Mouse (Mus musculus): ENCODE results near the gene Zmynd10. TPM values are rescaled to one million over a fixed set of nuclear protein-coding genes. Genes with fewer than 3 reads are reported as not detected.

Gene Zmynd10
- 5.0 TPM for polyA plus RNA-seq (2017; shearing (Covaris generic))

GRCm38 (mm10) chr9:107547026-107547425 is at the start of gene Zmynd10:
Gene Zmynd10 (plus strand): TSS chr9:107547298.

DNA sequence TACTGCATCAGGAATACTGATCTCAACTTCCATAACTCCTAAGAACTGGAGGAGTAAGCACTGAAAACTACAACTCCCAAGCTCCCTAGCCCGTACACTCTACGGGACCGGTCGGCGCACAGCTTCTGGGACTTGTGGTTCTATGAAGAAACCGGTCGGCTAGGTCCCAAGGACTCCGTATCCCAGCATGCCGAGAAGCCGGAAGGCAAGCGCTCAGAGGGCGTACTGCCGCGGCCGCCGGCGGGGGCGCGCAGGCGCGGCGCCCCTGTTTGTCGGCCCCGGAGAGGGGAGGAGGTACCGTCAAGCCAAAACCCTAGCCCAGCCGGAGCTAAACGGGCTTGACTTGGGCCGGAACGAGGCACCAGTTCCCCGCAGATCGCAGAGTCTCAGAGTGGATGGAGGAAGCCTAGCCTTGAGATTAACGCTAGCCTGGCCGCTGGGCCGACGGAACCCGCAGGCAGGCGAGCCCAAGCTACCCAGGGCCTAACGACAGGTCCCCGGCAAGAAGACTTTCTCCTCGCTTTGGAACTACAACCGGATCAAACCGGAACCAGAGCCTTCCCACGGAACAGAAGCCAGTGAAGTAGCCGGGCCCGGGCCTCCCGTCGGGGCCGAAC is 13.2 kb upstream of the Zmynd10 start, which contains the start of gene Tmem115:
TSS of gene Tmem115 (plus strand) at position 155 of the 617 bp plus-strand sequence.

DNA sequence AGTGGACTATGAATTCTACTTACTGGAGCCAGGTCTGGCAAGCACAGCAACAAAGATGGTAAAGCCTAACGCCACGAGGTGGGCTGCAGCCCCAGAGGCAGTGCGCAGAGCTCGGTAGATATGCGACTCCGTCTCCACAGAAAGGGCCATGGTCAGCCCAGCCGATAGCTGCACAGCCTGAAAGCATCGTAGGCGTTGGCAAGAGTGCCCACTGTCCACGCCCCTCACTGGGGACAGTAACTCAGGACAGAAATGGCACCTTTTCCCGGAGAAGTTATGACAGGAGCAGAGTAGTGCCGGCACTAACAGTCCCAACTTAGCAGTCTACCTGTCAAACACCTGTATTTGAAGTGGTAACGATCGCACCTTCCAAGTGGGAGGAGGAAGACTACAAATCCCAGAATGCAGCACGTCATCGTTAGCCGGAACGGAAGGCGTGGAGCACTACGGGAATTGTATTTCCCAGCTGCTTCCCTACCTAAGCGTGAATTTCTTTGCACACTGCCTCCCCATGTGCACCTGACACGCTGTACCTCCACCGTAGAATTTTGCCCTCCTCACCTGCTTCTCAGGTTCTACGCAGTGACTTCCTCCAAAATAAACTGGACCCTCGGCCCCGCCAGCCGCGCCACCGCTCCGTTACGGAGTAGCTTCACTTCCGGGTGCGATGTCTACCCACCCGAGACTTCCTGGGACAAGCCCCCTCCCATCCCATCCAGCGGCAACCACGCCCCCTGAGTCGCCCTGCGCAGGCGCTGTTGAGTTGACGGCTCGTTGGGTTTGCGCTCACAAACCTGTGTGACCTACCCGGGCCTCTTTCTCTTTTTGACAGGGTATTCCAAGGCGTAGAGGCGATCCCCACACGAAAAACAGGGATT is 5.4 kb upstream of the Zmynd10 start, which contains the start of the genes Cyb561d2 and Nprl2:
TSS of gene Cyb561d2 (minus strand) at position 720 of the 878 bp plus-strand sequence.
TSS of gene Nprl2 (plus strand) at position 753 of the 878 bp plus-strand sequence.

DNA sequence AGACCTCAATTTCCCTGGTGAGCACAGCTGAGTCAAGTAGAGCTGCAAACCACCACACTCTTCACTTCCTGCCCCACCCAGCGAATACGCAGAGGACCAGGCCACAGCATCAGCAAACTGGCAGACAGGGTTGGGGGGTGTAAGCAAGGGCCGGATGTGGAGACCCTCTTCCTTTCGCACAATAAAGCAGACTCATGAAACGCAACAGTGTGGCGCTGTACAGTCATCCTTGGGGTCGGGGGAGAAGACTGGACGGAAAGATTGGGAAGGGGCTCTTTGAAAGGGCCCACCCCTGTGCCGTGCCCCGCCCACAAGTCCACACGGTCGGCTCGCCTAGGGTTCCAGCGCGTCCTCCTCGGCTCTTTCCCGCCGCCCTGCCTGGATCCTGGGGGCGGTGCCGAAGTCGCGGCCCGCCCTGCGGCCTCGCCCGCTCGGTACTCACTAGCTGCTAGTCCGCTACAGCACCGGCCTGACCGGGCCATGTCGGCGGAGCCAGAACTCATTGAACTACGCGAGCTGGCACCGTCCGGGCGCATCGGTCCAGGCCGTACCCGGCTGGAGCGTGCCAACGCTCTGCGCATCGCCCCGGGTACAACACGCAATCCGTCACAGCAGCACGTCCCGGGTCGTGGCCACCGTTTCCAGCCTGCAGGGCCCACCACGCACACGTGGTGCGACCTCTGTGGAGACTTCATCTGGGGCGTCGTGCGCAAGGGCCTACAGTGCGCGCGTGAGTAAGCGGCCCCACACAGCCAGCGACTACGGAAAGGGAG is 4.2 kb downstream of the Zmynd10 start, which contains the start of gene Rassf1:
TSS of gene Rassf1 (plus strand) at position 439 of the 773 bp plus-strand sequence.

GRCm38 (mm10) chr9:107563029-107563581 is 16.0 kb downstream of the Zmynd10 start, which contains the start of gene Tusc2:
Gene Tusc2 (plus strand): TSS chr9:107563255.

GRCm38 (mm10) chr9:107567702-107568319 is 20.7 kb downstream of the Zmynd10 start, which contains the start of gene Hyal2:
Gene Hyal2 (plus strand): TSS chr9:107567945.

DNA sequence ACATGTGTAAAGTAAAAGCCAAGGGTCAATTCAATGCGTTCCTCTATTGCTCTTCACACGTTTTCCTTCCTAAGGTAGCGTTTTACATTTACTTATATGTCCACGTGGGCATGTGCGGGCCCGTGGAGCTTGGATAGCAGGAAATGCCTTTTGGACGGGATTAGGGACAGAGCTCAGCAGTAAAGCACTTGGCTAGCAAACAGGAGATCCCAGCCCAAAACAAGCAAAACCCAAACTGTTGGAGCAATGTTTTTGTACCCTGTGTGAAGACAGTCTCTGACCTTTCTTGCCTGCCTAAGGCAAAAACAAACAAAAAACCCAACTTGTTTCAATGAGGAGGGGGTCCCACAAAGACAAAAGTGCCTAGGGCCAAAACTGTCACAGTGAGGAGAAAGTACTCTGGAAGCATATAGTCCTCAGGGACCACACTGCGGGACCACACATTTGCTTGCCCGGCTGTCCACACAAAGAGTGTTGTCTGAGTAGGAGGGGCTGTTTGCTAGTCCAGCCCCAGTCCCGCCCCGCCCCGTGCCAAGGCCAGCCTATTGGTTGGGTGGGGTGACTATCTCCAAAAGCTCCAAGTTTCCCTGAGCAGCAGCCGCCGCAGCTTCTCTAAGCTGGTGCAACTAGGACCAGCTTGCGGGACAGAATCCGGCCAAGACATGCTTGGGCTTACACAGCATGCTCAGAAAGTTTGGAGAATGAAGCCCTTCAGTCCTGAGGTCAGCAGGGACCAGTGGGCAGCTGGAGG is 29.4 kb downstream of the Zmynd10 start, which contains the start of gene Hyal1:
TSS of gene Hyal1 (plus strand) at position 571 of the 751 bp plus-strand sequence.

DNA sequence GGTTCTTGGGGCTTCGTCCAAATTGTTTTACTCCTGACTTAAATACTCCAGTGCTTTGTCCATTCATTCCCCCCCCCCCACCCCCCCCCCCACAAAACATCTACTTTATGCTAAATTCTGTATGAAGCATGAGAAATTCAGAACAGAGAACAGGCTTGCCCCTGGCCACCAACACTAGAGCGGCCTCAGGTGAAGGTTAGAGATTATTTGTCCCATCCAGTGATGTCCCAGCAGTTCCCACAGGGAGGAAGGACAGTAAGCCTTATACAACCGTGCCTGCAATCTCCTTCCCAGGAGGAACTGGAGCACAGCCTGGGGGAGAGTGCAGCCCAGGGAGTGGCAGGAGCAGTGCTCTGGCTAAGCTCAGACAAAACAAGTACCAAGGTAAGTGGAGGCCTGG is 31.5 kb downstream of the Zmynd10 start, which contains the start of gene Naa80:
TSS of gene Naa80 (plus strand) at position 301 of the 400 bp plus-strand sequence.

GRCm38 (mm10) chr9:107580501-107581317 is 33.6 kb downstream of the Zmynd10 start, which contains the start of gene Hyal3:
Gene Hyal3 (plus strand): TSS chr9:107580818.

GRCm38 (mm10) chr9:107586974-107587832 is 40.1 kb downstream of the Zmynd10 start, which contains the start of gene Ifrd2:
Gene Ifrd2 (plus strand): TSS chr9:107587642.

Other genes with a start within 250 kb of the Zmynd10 start
- 29.1 TPM for gene Hemk1, start 208.9 kb upstream of the Zmynd10 start, polyA plus RNA-seq (2017; shearing (Covaris generic))
- 2.8 TPM for gene 6430571L13Rik, start 206.7 kb upstream of the Zmynd10 start, polyA plus RNA-seq (2017; shearing (Covaris generic))
- gene Cacna2d2, start 147.7 kb upstream of the Zmynd10 start, polyA plus RNA-seq (2017; shearing (Covaris generic)) = 0.56 TPM
- 45.2 TPM for gene Tmem115, start 13.4 kb upstream of the Zmynd10 start, polyA plus RNA-seq (2017; shearing (Covaris generic))
- gene Cyb561d2, start 5.1 kb upstream of the Zmynd10 start, polyA plus RNA-seq (2017; shearing (Covaris generic)) = 63.1 TPM
- 57.9 TPM for gene Nprl2, start 5.1 kb upstream of the Zmynd10 start, polyA plus RNA-seq (2017; shearing (Covaris generic))
- gene Rassf1, start 4.3 kb downstream of the Zmynd10 start, polyA plus RNA-seq (2017; shearing (Covaris generic)) = 86.1 TPM
- gene Tusc2, start 16.0 kb downstream of the Zmynd10 start, polyA plus RNA-seq (2017; shearing (Covaris generic)) = 56.9 TPM
- gene Hyal2, start 20.6 kb downstream of the Zmynd10 start, polyA plus RNA-seq (2017; shearing (Covaris generic)) = 12.2 TPM
- gene Hyal1, start 29.6 kb downstream of the Zmynd10 start, polyA plus RNA-seq (2017; shearing (Covaris generic)) = 5.1 TPM
- 19.3 TPM for gene Naa80, start 31.6 kb downstream of the Zmynd10 start, polyA plus RNA-seq (2017; shearing (Covaris generic))
- gene Hyal3, start 33.5 kb downstream of the Zmynd10 start, polyA plus RNA-seq (2017; shearing (Covaris generic)) = 0.67 TPM
- gene Ifrd2, start 40.3 kb downstream of the Zmynd10 start, polyA plus RNA-seq (2017; shearing (Covaris generic)) = 25.6 TPM
- gene Sema3b, start 61.9 kb downstream of the Zmynd10 start, polyA plus RNA-seq (2017; shearing (Covaris generic)) = not detected
- 844 TPM for gene Gnai2, start 88.1 kb downstream of the Zmynd10 start, polyA plus RNA-seq (2017; shearing (Covaris generic))
- not detected for gene Slc38a3, start 122.2 kb downstream of the Zmynd10 start, polyA plus RNA-seq (2017; shearing (Covaris generic))
- gene Gnat1, start 132.4 kb downstream of the Zmynd10 start, polyA plus RNA-seq (2017; shearing (Covaris generic)) = 0.67 TPM
- gene Sema3f, start 163.2 kb downstream of the Zmynd10 start, polyA plus RNA-seq (2017; shearing (Covaris generic)) = not detected
- 311 TPM for gene Rbm5, start 223.7 kb downstream of the Zmynd10 start, polyA plus RNA-seq (2017; shearing (Covaris generic))